Mouse (Mus musculus) ovary, postnatal 10 days (tissue): Measurements from ENCODE around the gene Nmd3.

ENCODE experiments used
- DNase-seq: peaks from one replicate; pipeline ENCODE4 v3.0.0; 2022; ENCODE audit warnings: low spot score

The Nmd3 gene

GRCm38 (mm10) chr3:69763630-69764565, 42.1 kb downstream of the Nmd3 start:
- no peak for DNase-seq

- DNase-seq: no peak
These were observed 43.4 kb downstream of the Nmd3 start for GRCm38 (mm10) chr3:69765206-69765605.

- no peak for DNase-seq
These were observed 47.4 kb downstream of the Nmd3 start for GRCm38 (mm10) chr3:69769150-69769549.

GRCm38 (mm10) chr3:69773356-69773755, 51.6 kb downstream of the Nmd3 start:
- DNase-seq: no peak

- no peak for DNase-seq
These were observed 57.5 kb downstream of the Nmd3 start for GRCm38 (mm10) chr3:69779246-69779796.

GRCm38 (mm10) chr3:69792823-69793417, 71.1 kb downstream of the Nmd3 start:
- no peak for DNase-seq

GRCm38 (mm10) chr3:69797533-69797932, 75.7 kb downstream of the Nmd3 start:
- no peak for DNase-seq

GRCm38 (mm10) chr3:69797969-69798368, 76.2 kb downstream of the Nmd3 start:
- DNase-seq: no peak

GRCm38 (mm10) chr3:69799096-69799495, 77.3 kb downstream of the Nmd3 start:
- no peak for DNase-seq

- DNase-seq: no peak
These were observed 79.1 kb downstream of the Nmd3 start for GRCm38 (mm10) chr3:69800829-69801384.

GRCm38 (mm10) chr3:69803137-69803536, 81.4 kb downstream of the Nmd3 start:
- DNase-seq: no peak
